Mouse (Mus musculus) right cerebral cortex, postnatal 25 days (tissue): ENCODE measurements around the gene Rnf157.
"Not testable (repeated sequence)": the region's sequence is repeated elsewhere in the genome, so short reads cannot be mapped to it uniquely, and the experiment has no call there.

ENCODE experiments used
- DNase-seq: peaks from one replicate; pipeline ENCODE4 v3.0.0; 2022

Gene Rnf157

DNA sequence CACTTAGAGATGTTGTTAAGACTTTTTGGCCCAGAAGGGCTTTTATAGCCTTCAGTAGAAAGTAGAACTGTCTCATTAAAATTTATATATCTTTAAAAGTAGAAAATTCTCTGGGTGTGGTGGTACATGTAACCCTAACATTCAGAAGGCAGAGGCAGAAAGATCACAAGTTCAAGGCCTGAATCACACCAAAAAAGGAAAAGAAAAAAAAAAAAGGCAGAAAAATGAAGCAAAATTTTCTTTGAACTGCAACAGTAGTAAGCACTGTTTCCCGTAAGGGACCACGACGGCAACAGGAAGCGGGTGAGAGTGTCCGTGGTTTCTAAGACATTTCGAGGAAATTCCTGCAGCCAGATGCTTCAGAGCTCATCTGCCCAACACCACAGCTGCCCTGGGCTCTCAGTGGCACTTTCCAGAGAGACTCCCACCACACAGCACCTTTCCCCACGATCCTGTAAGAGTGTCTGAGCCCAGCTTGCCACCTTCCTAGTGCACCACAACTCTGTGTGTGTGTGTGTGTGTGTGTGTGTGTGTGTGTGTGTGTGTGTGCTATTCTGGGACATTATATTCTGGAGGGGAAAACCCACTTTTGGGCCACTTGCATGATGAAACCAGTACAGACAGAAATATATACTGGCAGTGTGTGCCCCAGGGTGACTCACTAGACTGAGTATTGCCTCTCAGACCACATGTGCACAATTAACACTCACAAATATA, 35.7 kb downstream of the Rnf157 start:
- no peak for DNase-seq

DNA sequence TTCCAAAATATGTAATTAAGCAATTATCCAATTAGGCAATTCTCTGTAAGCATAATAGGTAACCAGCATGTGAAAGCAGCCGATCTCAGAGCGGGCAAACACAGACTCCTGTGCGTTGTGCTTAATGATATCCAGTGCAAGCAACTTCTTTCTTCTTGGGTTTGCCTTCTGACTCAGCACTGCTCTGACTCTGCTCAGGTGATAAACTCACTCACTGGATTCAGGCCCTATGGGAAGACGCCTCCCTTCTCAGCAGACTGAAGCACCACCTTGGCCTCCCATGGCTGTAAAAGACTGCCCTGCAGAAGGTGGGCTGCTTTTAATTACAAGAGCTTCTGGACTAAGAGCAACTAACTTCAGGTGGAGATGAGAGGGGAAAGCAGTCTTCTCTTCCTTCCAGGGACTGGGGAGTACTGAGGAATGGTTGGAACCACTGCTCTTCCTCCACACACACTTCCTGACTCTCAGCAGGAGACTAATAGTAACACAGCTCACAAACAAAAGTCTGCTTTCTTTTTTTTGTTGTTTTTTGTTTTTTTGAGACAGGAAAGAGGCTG, 40.9 kb downstream of the Rnf157 start:
- DNase-seq = no peak

- no peak for DNase-seq
These were observed 43.2 kb downstream of the Rnf157 start for GRCm38 (mm10) chr11:116369633-116370032.

DNA sequence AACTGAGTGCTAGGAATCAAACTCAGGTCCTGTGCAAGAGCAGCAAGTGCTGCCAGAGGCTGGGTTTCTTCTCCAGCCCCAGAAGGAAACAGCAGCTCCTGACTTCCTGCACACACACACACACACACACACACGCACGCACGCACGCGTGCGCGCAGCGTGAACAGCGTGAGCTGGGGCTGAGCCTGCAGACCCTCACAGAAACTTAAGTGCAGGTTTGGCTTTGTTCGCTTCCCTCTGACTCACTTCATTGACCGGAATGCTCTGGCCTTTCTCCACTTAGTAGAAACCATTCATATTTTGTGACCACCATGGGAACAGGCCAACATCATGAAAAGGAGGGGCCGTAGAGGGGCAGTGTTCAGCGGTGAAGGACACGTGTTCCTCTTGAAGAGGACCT, 43.8 kb downstream of the Rnf157 start:
- DNase-seq = no peak

DNA sequence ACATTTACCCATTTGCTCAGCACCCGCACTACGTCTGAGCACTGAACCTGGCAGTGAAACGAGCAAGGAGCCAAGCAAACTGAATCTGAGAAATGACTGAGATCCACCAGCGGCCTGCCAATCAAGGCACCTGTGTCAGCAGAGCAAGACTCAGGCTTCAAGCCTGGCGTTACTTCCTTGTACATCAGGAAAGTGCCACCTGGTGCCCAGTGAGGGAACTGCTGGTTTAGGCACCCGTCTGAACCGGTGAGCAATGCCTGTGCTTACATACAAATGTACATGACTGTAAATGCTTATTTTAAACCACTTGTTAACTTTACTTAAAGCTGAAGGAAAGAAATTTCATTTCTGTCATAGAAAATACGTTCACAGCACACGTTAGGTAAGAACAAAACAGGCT, 44.7 kb downstream of the Rnf157 start:
- peak; percentile 66 for DNase-seq

- no peak for DNase-seq
These were observed 46.2 kb downstream of the Rnf157 start for GRCm38 (mm10) chr11:116366647-116367046.

DNA sequence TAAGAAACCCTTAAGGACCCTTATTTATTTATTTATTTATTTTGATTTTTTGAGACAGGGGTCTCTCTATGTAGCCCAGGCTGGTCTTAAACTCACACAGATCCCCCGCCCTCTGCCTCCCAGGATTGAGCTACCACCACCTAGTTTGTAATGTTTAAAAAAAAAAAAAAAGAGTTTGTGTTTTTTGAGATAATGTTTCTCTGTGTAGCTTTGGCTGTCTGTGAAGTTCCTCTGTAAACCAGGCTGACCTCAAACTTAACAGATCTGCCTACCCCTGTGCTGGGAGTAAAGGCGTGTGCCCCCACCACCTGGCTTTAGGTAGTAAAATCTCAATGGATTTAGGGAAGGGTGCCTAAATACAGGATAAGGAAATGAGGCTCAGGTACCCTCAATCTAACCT, 46.7 kb downstream of the Rnf157 start:
- DNase-seq = no peak

- no peak for DNase-seq
These were observed 47.4 kb downstream of the Rnf157 start for GRCm38 (mm10) chr11:116365432-116365831.

DNA sequence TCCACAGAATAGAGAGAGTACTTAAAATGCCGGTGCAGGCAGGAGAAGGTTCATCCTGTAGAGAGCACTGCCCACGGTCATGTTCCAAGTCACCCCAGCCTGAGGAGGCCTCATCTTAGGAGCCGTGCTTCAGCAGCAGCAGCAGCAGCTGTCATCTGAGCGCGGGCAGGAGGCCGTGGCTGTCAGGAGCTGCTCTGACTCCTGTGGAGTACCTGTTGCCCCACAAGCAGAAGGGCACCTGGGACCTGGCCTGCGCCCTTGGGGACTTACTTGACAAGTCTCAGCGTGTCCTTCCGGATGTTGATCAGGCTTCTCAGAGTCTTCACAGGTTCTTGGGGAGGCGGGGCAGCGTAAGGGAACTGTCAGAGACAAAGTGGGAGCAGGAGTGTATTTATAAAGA, 50.8 kb downstream of the Rnf157 start:
- DNase-seq = no peak

GRCm38 (mm10) chr11:116360915-116361314, 51.9 kb downstream of the Rnf157 start:
- not testable (repeated sequence) for DNase-seq

GRCm38 (mm10) chr11:116359652-116360051, 53.2 kb downstream of the Rnf157 start:
- no peak for DNase-seq

GRCm38 (mm10) chr11:116358926-116359637, 53.8 kb downstream of the Rnf157 start:
- DNase-seq = no peak

DNA sequence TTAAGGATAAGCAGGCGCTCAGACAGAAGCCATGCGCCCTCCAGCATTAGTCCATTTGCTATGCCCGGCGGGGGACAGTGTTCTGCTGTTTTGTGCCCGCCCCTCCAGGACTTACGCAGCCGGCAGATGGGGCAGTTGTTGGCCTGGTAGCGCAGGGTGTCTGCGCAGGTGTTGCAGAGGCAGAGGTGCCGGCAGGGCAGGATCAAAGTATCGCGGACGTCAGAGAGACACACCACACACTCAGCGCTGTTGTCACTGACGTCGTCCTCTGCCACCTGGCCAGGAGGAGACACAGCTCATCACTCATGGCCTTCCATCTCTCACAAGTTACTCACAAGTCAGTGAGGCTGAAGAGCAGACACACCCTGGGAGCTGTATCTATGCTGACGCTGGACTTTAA, 58.3 kb downstream of the Rnf157 start:
- DNase-seq = no peak

GRCm38 (mm10) chr11:116353535-116353934, 59.3 kb downstream of the Rnf157 start:
- DNase-seq = no peak

DNA sequence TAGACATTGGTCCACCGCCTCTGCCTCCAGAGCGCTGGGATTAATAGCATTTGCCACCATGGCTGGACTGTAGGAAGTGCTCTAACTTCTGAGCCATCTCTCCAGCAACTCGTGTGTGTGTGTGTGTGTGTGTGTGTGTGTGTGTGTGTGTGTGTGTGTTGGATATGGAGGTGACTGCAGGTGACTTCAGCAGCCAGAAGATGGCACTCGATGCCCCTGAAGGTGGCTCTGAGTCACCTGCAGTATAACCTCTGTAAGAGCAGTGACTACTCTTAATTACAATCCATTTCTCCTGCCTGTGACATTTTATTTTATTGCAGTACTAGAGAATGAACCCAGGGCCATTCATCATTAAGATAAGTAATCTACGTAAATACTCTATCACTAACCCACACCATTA, 61.5 kb downstream of the Rnf157 start:
- no peak for DNase-seq

DNA sequence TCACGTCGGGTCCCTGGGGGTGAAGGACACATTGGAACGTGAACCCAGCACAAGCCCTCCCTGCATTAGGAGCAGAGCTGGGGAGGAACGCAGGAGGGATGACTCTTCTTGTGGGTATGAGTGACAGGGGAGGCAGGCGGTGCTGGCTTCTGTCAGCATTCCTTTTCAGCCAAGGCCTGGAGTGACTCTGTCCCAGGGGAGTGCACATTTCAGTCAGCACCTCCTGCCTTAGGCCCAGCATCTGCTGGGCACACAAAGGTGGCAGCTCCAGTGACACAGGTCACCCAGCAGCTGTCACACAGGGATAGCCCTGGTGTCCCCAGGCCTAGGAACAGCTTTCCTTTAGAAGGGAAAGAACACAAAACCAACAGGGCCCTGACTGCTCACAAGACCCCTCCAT, 64.9 kb downstream of the Rnf157 start:
- no peak for DNase-seq

GRCm38 (mm10) chr11:116347012-116347411, 65.8 kb downstream of the Rnf157 start:
- DNase-seq = no peak

DNA sequence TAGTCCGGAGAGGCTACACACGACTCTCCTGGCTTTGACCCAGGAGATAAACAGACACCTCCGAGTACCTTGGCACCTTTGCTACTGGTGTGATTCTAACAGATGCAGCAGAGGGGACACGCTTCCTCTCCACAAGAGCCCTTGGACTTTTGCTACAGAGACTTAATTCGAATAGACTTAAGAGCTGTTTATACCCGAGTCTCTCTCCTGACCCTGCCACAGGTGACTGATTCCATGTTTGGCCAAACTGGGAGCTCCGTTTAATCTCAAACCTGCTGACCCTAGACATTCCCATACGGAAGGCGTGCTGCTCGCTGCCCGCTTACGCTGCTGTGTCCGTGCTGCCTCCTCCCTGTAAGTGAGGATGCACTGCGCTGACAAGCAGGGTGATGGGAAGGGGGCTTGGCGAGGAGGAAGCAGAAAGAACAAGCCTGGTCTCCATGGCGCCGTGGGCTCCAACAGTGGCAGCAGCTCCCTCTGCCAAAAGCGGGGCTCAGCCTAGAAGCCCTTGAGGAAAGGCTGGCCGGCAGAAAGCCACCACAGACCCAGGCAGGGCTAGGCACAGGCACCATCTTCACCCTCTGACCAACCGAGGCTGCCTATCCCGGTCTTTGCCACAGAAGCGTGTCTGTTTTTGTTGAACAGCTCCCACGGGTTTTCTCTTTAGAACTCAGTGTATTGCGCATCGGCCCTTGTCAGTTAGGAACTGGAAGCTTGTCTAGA, 70.6 kb downstream of the Rnf157 start:
- DNase-seq = no peak

GRCm38 (mm10) chr11:116337531-116337930, 75.3 kb downstream of the Rnf157 start:
- no peak for DNase-seq

GRCm38 (mm10) chr11:116337000-116337399, 75.8 kb downstream of the Rnf157 start:
- no peak for DNase-seq

- DNase-seq = no peak
These were observed 76.4 kb downstream of the Rnf157 start for GRCm38 (mm10) chr11:116336393-116336792.

DNA sequence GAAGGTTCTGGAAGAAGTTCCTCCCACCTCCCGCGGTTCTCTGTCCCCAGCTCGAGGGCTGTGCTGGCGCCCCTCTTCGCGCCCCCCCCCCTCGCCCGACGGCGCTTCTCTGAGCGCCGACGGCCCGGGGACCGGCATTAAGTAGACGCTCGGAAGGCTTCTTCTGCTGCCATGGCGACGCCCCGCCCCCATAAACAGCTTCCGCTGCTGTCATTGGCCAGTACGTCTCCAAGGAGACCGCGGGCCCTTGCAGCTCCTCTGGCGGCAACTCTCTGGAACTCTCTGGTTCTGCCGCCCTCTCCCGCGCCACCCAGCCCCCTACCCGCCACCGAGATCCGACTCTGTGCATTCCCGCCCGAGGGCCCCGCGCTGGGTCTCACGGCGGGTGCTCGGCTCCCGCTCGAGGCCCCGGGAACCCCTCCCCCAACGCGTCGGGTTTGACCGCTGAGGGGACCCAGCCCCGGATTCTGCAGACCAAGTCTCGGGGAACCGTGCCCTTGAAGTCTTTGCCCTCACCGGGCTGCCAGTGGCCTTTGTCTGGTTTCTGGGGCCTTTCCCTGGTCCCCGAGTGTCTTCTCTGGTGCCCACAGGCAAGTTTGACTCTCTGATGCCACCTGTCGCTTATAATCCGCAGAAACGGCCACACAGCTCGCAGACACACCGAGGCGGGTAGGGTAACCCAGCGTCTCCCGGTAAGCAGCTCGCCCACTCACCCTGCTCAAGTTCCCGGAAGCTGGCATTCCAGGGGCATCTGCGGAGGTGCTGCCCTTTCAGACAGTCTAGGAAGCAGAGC, 77.4 kb downstream of the Rnf157 start, which contains the start of gene Foxj1:
Gene Foxj1 (minus strand): TSS at position 156 of the 793 bp plus-strand sequence.
- DNase-seq = peak; percentile 94

GRCm38 (mm10) chr11:116334417-116334782, 78.4 kb downstream of the Rnf157 start:
- DNase-seq = no peak
